Mouse (Mus musculus) mouse embryonic stem cell (cell line): ENCODE measurements around the gene Epb41l5.

Experiments used
- in situ Hi-C, 2 experiments: fragments of 300-500 bp; cut with MboI; formaldehyde crosslinking; loops; 1 replicate in 1 of 2; 3 replicates in 1 of 2; pipeline ENCODE4 v1.14.3; 2019 to 2020; ENCODE audit warnings: low sequenced_read_pairs in 2 of 2, low pct_unique_long_range_greater_than_20kb in 1 of 2, mixed read lengths in 1 of 2; ENCODE audit not compliant: unreplicated experiment in 1 of 2

Gene Epb41l5

DNA sequence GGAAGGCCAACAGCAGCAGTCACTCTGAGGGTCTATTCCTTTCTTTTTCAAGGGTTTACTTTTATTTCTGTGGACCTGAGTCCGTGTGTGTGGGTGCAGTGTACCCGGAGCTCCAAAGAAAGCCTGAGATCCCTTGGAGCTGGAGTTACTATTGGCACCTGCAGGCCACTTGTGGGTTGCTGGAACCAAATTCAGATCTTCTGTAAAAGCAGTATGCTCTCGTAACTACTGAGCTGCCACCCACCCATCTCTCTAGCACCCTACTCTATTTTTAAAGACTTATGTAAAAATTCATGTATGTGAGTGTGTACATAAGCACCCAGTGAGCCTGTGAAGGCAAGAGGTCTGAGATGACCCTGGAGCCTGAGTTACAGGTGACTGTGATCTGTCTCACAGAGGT is 43.4 kb downstream of the Epb41l5 start:
- in situ Hi-C loops, result no loop called here

DNA sequence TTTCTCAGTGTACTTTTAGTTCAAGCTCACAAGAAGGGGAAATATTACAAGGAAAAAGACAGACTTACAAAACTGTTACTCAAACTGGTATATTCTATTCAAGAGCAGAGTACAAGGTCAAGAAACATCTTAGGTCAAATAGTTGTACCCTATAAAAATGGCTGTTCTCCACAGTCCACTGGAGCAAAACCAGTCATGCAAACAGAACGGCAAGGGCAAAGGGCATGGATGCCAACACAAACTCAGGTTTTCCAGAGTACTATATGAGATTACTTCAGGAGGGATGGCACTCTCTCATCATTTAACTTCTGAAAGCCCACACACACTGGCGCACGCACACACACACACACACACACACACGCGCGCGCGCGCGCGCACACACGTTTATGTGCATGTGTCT is 46.4 kb downstream of the Epb41l5 start:
- in situ Hi-C loops, result no loop called here

DNA sequence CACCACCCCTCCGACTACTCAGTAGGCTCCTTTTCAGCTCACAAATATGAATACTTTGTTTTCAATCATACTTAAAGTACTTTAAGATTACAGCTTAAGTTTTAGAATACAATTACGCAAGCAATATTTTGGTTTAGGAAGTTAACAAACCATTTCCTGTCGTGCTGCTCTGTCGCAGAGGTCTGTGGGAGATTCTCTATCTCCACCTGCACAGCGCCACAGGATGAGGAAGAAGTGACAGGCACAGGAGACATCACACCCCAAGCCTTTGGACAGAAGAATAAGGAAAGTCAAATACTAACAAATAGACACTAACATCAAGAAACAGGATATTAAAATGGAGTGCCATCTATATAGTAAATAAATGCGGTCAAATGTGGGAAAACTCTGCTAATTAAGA is 49.9 kb downstream of the Epb41l5 start:
- in situ Hi-C loops, result no loop called here

DNA sequence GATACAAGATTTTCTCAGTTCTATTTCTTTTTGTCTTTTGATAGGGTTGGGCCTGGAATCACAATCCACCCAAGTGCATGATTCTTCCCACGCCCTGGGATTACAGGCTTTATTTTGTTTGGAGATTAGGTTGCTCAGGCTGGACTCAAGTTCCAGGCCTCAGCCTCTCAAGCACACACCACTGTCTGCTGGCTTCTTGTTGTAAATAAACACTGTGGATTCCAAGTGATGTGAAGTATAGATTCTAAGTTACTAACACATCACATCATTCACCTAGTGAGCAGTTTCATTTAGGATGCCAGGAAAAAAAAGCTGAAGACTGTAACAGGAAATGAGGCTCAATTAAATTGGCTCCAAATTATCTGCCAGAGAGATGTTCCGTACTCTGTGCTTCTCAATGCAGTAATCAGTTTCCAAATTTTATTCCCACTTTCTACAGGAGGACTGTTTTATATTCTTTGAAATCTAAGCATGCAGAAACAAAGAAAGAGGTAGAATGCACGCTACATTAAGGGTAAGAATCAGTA is 51.8 kb downstream of the Epb41l5 start:
- in situ Hi-C loops, result no loop called here

DNA sequence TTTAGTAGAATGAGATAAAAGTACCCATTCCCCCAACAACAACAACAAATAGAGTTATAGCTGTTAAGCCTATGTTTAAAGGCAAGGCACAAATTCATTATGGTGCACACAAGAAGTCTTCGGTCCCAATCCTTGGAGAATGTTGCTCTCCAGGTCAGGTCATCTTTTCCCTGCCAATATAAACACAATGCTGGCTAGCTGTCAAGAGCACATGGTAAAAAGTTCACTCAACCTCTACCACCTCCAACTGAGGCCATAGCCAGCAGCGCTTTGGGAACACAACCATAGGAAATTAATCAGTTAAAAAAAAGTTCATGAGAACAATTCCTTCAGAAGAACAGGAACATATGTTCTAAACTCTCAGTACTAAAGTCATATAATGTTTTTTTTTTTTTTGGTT is 58.8 kb downstream of the Epb41l5 start:
- in situ Hi-C loops, result no loop called here

DNA sequence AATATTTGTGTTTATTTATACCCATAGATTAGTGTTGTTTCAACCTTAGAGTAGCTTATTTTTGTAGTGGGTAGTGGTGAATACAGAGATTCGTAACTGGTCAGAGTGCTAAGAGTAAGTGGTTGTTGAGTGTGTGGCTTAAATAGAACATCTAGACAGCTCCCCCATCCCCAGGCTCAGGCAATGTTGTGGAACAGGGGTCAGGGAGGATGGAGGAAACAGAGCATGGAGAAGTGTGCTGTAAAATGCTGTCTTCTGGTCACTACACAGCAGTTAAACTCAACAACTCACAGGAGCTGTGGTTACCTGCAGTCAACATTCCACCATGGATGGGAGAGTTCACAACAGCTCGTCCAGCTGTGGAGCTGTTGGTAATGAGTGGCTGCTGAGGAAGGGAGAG is 63.8 kb downstream of the Epb41l5 start:
- in situ Hi-C loops, result no loop called here

DNA sequence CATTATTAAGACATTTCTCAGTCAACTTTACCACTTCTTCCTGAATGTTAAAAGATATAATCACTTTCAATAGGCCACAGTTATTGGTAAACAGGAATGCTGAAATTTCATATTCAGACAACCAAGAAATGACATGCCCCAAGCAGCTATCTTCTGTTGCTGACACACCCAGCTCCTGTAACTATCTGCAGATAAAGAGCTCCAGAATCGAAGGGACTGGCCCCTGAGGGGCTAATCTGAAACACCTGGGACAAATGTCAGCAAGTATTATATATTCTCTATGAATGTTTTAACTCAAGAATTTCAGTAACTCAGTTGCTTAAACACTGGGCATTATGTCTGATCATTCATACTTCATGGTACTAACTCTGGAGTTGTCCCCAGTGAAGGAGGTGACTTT is 78.7 kb downstream of the Epb41l5 start:
- in situ Hi-C loops, result no loop called here

DNA sequence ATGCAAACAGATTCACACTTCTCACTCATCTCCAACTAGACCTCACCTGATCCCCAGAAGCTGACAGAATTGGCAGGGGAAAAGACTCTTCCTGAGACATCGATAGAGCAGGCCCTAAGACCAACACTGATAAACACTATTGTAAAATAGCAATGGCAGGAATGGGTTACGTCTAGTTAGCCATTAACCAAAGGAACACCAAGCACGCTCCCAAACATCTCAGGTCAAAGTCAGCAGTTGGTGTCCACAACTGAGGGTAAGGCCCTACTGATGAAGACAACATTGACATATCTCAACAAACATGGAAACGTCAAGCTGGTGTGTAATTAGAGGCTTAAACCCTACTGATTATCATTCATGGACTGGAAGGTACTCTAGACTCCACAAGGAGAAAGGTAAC is 83.3 kb downstream of the Epb41l5 start:
- in situ Hi-C loops, result no loop called here

DNA sequence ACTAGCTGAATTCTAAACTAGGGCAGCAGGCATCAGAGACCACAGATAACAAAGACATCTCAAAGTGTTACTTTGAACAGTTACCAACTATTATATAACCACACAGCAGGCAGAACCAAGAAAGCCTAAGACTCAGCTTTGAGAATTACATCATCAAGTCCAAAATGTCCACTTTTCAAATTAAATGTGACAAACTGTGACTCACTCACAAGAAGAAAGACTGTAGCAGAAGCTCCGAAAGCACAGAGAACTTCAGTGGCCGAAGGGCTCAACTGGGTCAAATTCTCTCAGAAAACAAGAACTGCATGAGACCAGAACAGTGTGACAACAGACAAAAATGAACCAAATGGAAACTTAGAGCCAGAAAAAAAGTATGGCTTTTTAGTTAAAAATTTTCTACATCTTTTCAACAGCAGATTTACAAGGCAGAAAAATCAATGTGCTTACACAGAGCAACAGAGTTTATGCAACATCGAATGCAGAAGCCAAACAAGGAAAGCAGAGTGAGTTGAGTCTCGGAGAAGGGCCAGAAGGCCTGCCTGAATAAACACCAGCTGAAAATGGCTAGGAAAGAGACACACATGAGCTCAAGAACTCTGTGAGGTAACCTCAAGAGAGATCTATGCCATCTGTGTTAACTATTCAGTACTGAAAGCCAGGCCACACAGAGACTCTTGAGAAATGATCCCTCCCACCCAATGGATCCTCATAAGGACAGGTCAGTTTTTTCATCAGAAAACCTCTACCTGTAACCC is 91.0 kb downstream of the Epb41l5 start:
- in situ Hi-C loops, result loop anchor here in 1 of 2 experiments (10.0 kb wide), 1 partner anchor 117 kb away; no protein-coding TSS in a partner anchor

DNA sequence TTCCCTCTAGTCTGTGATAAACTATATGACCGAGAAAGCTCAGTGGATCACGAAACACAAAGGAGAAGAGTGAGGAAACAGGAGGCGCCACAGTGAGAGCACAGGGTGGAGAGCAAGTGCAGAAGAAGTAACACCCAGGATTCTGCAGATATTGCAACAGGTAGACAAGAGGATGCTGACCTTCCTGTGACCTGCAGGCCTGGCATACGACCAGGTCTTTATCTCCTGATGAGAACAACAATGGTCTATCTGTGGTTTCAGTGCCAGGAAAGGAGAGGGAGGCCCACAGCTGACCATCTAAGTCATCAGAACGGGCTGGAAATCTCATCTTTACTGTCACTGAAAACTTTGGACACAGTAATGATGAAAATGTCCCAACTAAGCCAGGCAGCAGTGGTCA is 93.1 kb downstream of the Epb41l5 start:
- in situ Hi-C loops, result loop anchor here in 1 of 2 experiments (10.0 kb wide), 1 partner anchor 119 kb away; no protein-coding TSS in a partner anchor

DNA sequence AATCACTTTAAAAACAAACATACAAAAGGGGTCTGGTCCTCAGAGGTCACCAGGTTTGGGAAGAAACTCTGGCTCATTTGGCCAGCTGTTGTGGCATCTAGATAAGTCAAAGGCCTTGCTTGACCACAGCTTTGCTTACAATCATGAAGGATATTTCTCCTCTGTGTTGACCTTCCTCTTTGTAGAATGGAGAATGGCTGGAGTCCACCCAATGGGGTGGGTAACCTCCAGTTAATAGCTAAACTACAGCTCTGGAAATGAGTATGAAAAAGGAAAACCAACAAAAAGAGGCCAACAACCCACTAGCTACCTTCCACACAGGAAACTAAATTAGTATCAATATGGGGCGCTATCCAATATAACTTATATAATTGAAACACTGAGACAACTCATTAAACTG is 97.1 kb downstream of the Epb41l5 start:
- in situ Hi-C loops, result loop anchor here in 1 of 2 experiments (10.0 kb wide), 1 partner anchor 123 kb away; no protein-coding TSS in a partner anchor

DNA sequence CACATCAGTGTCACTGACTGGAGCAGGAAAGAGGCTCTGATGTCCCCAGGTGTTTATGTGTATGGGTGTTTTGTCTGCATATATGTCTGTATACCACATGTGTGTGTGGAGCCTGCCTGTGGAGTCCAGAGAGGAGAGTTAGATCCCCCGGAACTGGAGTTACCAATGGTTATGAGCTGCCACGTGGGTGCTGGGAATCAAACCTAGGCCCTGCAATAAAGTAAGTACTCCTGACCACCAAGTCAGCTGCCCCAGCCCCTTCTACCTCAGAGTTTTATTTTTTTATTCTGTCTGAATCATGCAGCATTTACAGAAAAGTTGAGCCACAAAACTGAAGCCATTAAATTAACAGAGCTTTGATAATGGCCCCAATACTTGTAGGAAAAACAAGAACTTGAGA is 98.7 kb downstream of the Epb41l5 start:
- in situ Hi-C loops, result loop anchor here in 1 of 2 experiments (10.0 kb wide), 1 partner anchor 125 kb away; no protein-coding TSS in a partner anchor

DNA sequence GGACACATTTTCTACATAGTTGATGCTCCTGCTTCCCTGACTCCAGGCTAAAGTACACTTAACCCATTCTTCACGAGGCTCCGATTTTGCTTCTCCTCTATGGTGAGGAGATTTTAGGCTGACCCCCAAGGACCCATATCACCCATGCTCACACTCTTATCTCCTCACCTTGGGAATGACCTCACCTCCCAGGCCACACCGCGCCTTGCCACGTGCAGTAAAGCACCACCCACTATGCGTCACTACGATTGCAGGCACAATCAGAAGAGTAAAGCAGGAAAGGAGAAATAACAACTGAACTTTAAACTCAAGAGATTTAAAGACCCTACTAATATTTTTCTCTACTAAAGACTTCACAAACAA is 99.5 kb downstream of the Epb41l5 start:
- in situ Hi-C loops, result loop anchor here in 1 of 2 experiments (10.0 kb wide), 1 partner anchor 125 kb away; no protein-coding TSS in a partner anchor

DNA sequence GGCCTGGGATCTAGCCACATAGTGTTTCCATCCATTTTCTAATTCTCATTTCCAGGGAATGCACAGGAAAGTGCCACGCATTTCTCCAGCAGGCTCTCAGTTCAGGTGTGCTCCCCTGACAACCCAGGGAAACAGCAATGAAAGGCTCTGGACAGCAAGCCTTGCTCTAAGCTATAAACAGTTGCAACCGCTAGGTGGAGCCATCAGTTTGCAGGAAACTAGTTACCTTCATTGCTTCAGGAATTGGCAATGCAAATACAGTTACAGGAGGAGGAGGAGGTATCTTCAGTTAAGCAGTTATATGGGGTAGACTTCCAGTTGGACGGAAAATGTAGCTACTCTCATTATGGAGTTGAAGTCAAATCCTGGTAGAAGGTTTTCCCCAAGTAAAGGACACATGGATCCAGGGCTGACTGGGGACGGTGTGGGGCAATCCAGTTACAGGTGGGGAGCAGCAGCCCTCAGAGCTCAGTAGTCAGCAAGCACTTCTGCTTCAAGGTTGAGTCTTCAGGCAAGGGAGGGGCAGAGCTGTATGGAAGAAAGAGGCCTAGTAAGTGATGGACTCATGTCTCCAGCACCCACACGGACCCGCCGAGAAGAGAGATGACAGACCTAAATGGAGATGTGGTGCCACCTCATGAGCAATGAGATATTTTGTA is 100.0 kb downstream of the Epb41l5 start:
- in situ Hi-C loops, result loop anchor here in 1 of 2 experiments (10.0 kb wide), 1 partner anchor 126 kb away; no protein-coding TSS in a partner anchor

DNA sequence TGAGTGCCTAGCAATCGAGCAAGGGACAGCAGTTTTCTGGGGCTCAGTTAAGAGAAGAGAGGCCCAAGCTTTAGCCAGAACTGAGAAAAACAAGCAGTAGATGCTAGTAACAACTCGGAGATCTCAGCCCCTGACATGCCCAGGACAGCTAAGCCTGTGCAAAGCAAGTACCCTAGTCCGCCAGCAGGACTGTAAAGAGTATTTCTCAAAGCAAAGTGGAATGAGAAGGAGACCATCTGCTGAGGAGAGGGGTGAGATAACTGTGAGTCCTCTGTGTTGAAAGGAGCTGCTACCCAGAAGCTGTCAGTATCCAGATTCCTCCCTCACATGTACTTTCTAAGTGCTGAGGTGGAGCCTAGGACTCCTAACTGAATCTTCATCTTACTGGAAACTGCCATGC is 102.3 kb downstream of the Epb41l5 start:
- in situ Hi-C loops, result loop anchor here in 1 of 2 experiments (10.0 kb wide), 1 partner anchor 128 kb away; no protein-coding TSS in a partner anchor

DNA sequence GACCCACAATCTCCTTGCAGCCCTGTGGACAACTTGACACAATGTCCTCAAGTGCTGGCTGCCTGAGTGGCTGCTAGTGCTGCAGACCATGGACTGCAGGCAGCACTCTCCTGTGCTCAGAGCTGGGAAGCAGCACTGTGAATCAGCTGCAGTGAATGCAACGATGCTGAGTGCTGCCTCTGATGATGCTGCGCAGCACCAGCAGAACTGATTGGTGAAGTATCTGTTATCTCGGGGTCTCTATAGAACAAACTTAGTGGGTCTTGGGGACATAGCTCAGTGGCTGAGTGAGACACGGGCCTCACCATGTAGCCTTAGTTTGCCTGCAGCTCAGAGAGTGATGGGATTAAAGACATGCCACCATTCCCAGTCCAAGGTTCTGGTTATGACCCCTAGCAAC is 103.1 kb downstream of the Epb41l5 start:
- in situ Hi-C loops, result loop anchor here in 1 of 2 experiments (10.0 kb wide), 1 partner anchor 129 kb away; no protein-coding TSS in a partner anchor

DNA sequence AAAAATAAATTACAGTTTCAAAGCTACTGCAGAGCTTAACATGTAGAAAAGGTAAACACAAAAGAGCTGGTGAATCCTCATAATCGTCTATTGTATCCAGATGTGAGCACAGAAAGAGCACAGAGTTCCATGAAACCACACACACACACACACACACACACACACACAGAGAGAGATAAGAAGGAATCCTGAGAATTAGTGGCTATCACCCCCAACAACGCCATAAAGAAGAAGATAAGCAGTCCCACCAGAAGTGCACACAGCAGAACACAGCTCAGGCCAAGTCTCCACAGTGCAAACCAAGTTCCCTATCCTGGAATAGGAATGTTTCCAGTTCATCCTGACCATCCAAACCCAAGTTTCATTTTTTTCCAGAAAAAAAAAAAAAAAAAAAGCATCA is 103.6 kb downstream of the Epb41l5 start:
- in situ Hi-C loops, result loop anchor here in 1 of 2 experiments (10.0 kb wide), 1 partner anchor 130 kb away; no protein-coding TSS in a partner anchor

DNA sequence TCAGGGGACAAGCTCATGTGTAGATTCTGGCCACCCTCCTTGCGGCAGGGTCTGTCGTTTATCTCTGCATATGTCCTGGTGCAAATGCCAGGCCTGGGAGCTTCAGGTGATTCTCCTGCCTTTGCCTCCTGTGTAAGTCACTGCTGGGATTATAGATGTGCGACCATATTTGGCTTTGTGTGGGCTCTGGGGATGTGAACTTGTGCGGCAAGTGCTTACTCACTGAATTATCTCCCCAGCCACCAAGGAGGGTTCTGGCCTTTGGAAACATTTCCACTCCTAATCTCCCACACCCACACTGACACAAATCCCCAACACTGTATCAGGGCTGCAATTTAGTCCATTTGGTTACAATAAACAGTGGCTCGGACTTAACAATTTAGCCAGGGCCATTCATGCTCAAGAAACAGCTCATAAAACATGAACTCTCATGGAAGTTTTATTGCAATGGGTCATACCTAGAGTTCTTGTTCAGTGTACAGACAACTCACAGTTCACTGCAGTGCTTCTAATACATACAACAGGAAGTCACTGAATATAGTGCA is 104.1 kb downstream of the Epb41l5 start:
- in situ Hi-C loops, result loop anchor here in 1 of 2 experiments (10.0 kb wide), 1 partner anchor 130 kb away; no protein-coding TSS in a partner anchor

DNA sequence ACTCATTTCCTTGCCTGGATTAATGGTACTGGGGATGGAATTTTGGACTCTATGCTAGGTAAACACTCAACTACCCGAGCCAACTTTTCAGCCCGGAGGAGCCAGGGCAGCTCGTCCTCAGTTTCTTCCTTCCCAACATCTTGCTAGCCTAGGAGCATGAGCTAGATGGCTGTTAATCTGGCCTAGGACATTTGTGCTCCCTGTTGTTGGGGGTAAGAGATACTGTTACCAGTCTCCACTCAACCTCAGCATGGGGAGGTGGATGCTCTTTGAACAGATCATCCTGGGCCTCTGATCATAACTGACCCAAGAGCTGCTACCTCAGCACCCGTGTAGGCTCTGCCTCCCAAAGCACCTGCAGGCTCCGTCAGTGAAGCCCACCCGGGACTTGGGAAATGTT is 105.5 kb downstream of the Epb41l5 start:
- in situ Hi-C loops, result loop anchor here in 1 of 2 experiments (10.0 kb wide), 1 partner anchor 131 kb away; no protein-coding TSS in a partner anchor
